Mouse (Mus musculus) ES-E14 (cell line): ENCODE results near the gene Dlk1. TPM values are rescaled to one million over a fixed set of nuclear protein-coding genes. Genes with fewer than 3 reads are reported as not detected.

Experiments used
- DNase-seq: peaks from one replicate; pipeline ENCODE4 v3.0.0-alpha.2; 2013; ENCODE audit warnings: low read depth, low spot score
- H3K27ac ChIP-seq: 2 replicates; pipeline ENCODE4 v1.5.1; 2012; ENCODE audit warnings: low read depth, mild to moderate bottlenecking, low read length, moderate library complexity, mixed read lengths; ENCODE audit not compliant: poor library complexity, insufficient read depth, severe bottlenecking
- H3K36me3 ChIP-seq: 2 replicates; pipeline ENCODE4 v1.6.1; 2012; ENCODE audit warnings: mild to moderate bottlenecking, low read length, moderate library complexity, mixed read lengths; ENCODE audit not compliant: control insufficient read depth, poor library complexity, insufficient read depth, severe bottlenecking
- H3K4me1 ChIP-seq, 2 experiments: fragments of 150-350 bp in 1 of 2; sonication (generic) in 1 of 2; 2 replicates each; pipeline ENCODE4 v1.6.1; 2012; ENCODE audit warnings: low read length in 2 of 2, mild to moderate bottlenecking in 1 of 2, mixed read lengths in 1 of 2; ENCODE audit not compliant: control insufficient read depth in 2 of 2, insufficient read depth in 2 of 2, poor library complexity in 1 of 2
- H3K4me3 ChIP-seq, 2 experiments: fragments of 150-350 bp in 1 of 2; sonication (generic) in 1 of 2; 2 replicates each; pipeline ENCODE4 v1.5.1; 2012; ENCODE audit warnings: low read length in 2 of 2, low read depth in 1 of 2, mild to moderate bottlenecking in 1 of 2, mixed read lengths in 1 of 2; ENCODE audit not compliant: insufficient read depth in 1 of 2, poor library complexity in 1 of 2, severe bottlenecking in 1 of 2
- H3K9ac ChIP-seq: 2 replicates; pipeline ENCODE4 v1.6.1; 2012; ENCODE audit warnings: low read depth, mild to moderate bottlenecking, low read length, mixed read lengths; ENCODE audit not compliant: poor library complexity, insufficient read depth, severe bottlenecking
- H3K9me3 ChIP-seq: fragments of 150-350 bp; sonication (generic); 2 replicates; pipeline ENCODE4 v1.6.1; 2012; ENCODE audit warnings: low read depth, mild to moderate bottlenecking, low read length; ENCODE audit not compliant: control insufficient read depth, insufficient read depth
- CHD2 ChIP-seq: IDR thresholded peaks from 2 replicates; pipeline ENCODE4 v1.6.1; 2014; ENCODE audit warnings: mild to moderate bottlenecking, low read depth, low read length, inconsistent platforms
- HCFC1 ChIP-seq: IDR thresholded peaks from 2 replicates; pipeline ENCODE4 v1.6.1; 2012; ENCODE audit warnings: low read length, inconsistent platforms, borderline replicate concordance; ENCODE audit not compliant: insufficient read depth
- MAFK ChIP-seq: IDR thresholded peaks from 2 replicates; pipeline ENCODE4 v1.6.1; 2014; ENCODE audit warnings: mild to moderate bottlenecking, low read depth, low read length, inconsistent platforms; ENCODE audit not compliant: insufficient read depth
- ZC3H11A ChIP-seq: IDR thresholded peaks from 2 replicates; pipeline ENCODE4 v1.6.1; 2012; ENCODE audit warnings: low read depth, mild to moderate bottlenecking, inconsistent platforms, low read length, borderline replicate concordance
- ZNF384 ChIP-seq: IDR thresholded peaks from 2 replicates; pipeline ENCODE4 v1.6.1; 2012; ENCODE audit warnings: low read depth, low read length, inconsistent platforms
- in situ Hi-C, 2 experiments: fragments of 600-800 bp; cut with MboI; formaldehyde crosslinking; loops; one replicate each; pipeline ENCODE4 v1.15.1; 2025; ENCODE audit warnings: low sequenced_read_pairs in 2 of 2, inconsistent platforms in 1 of 2; ENCODE audit not compliant: unreplicated experiment in 2 of 2
- total RNA-seq: library from RNA; depleted of rRNA; stranded (reverse); fragments of 300-350 nt; gene quantifications from 2 replicates; pipeline ENCODE4 v1.2.3, GENCODE M21; 2012

The Dlk1 gene
- total RNA-seq, 1 experiment, result 13.6 TPM

DNA sequence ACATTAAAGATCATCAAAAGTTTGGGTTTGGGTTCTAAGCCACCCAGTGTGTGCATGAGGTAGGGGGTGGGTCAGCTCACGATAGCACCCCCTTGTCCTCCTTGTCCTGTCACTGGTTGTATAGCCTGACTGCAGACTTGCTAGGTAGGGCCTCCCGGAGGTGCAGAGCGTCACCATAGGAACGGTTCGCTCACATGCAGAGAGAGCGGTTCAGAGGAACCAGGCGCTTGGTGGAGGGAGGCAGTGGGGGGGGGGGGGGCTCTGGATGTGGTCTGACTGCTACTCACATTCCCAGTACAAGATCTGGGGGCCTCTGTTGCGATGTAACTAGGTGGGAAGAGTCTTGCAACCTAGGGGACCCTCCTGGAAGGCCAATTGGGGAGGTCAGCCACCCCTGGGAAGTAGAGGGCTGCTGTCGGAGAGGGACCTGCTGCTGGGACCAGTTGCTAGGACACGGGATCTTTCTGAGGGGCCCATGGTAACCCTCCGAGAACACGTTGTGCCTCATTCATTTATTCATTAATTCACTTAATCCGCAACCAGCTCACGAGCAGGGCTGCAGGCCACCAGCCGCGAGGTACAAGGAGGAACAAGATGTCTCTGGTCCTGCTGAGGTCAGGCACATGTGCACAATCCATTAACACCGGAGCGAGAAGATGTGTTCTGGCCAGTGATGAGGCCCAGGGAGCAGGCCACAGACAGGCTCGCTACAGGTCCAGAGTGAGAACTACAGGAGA is 7.0 kb upstream of the Dlk1 start:
- Histone ChIP-seq H3K9ac (no peak overlapping the region), H3K4me3 (no peak overlapping the region), H3K4me1 (peaks cover 2 to 15% of the 10 kb centered on the region in 2 experiments; a peak in 3 of 4 replicates), H3K9me3 (no peaks in the 10 kb centered on the region), H3K27ac (no peak overlapping the region), H3K36me3 (no peaks in the 10 kb centered on the region)
- in situ Hi-C loops, result no loop called here
- no peak for TF ChIP-seq MAFK
- DNase-seq, result no peak

DNA sequence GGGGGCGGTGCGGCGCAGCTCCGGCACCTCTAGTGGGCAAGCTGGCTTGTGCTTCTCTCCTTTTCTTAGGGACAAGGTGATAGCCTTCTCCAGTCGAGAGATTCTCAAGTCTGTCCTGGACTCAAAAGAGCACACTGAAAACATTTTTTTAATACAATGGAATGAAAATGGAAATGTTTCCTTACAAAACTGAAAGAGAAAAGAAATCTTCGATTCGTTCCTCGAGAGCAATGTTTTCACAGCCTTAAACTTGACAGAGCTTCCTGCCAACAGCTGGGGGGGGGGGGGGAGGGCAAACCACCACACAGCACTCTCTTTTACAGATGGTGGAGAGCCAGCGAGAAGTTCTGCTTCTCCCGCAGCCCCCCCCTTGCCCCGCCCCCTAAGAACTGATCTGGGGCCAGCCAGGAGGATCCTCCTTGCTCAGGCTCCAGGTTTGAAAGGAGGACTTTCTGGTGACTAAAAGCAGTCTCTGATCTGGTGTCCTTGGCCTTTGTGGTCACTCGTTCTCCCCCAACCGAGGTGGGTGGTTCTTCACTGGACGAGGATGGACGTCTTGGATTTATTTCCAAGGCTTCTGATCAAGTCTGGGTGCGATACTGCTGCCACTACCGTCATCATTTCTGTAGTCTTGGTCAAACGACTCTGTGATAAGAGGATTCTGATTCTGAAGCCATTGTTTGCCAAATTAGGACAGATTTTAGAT is 6.2 kb upstream of the Dlk1 start:
- Histone ChIP-seq H3K9me3 (no peaks in the 10 kb centered on the region), H3K9ac (no peak overlapping the region), H3K4me3 (no peak overlapping the region), H3K36me3 (no peaks in the 10 kb centered on the region), H3K4me1 (peaks cover 2 to 15% of the 10 kb centered on the region in 2 experiments; a peak in 3 of 4 replicates), H3K27ac (no peak overlapping the region)
- in situ Hi-C loops, result no loop called here
- no peak for TF ChIP-seq ZNF384
- no peak for DNase-seq

DNA sequence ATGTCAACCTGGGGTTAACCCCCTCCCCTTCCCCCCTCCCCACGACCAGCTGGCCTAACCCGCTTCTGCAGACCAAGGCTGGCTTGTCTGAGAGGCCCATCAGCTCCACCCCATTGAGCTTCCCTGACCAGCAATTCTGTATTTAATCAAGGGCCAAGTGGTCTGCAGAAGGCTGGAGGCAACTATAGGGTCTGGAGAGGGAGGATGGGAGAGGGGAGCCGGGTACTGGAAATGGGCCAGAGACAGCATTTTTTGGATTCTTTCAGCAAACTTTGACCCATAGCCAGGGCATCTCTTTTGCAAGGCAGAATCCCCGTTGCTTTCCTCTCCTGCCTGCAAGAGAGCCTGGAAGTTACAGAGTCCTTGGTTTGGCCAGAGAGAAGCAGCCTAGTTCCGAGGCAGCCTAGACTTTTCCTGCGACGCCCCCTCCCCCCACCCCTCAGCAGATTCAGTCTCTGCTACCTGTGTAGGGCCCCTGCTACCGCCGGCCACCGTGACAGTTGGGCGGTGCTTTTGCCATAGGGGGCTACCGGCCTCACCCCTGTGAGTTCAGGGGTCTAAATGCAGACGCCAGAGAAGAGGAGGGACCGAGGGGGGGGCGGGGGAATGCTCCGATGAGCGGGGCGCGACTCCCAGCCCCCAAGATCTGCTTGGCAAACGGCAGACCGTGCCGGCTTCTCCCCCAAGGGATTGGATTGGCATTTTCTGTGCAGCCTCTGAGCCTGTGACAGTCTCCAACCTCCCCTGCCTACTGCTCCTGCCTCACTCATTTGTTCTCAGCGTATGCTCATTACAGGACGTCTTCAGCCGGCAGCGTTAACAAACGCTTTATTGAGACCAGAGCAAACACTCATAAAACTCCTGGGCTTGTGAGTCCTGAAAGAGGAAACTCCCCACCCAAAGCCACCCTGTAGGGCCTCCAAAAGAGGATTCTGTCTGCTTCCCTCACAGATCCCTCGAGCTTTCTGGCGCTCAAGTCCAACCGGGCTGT is 2.9 kb upstream of the Dlk1 start:
- peaks cover 2 to 17% of the 10 kb centered on the region in 2 experiments; a peak in 3 of 4 replicates for H3K4me1 ChIP-seq
- no peaks in the 10 kb centered on the region for H3K36me3 ChIP-seq
- no peak overlapping the region for H3K9ac ChIP-seq
- TF ChIP-seq ZNF384, result no peak
- no peak for TF ChIP-seq HCFC1
- TF ChIP-seq CHD2, result no peak
- TF ChIP-seq ZC3H11A, result no peak
- TF ChIP-seq MAFK, result no peak
- peak overlapping the region in 1 of 2 experiments; percentile 37; a peak in 2 of 4 replicates for H3K4me3 ChIP-seq
- no peak for DNase-seq
- no peak overlapping the region for H3K27ac ChIP-seq
- no peaks in the 10 kb centered on the region for H3K9me3 ChIP-seq
- in situ Hi-C loops, result no loop called here

DNA sequence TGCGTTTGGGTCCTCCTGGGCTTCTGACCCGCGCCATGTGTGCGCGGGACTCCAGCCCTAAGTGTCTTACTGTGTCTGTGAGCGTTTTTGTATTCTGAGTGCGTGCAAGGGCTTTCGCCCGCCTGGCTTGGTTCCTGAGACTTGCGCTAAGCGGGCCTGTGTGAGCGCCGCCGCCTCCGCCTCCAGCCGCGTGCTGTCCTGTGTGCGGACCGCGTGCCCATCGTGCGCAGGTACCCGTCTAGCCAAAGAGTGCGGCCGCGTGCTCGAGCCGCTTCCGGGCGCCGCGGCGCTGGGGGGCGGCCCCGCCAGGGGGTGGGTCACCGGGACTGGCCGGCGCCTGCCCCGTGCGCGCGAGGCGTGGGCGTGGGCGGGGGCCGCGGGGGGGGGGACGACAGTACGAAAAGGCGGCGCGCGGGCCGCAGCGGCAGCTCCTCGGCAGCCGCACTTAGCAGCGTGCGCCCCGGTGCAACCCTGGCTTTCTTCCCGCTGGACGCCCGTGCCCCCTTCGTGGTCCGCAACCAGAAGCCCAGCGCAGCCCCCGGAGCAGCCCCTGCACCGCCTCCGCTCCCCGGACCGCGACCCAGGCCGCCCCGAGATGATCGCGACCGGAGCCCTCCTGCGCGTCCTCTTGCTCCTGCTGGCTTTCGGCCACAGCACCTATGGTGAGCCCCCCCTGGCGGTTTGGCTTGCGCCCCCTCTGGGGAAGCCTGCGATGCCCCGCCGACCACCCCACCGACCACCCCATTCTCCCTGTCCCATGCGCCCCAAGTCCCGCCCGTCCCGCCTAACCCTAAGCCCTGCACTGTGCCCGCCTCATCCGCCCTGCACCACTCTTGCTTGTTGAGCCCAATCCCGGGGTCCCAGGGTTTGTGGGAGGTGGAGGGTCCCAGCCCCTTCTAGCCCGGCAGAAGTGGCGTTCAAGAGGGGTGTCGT is 708 bp downstream of the Dlk1 start:
- in situ Hi-C loops, result no loop called here
- no peaks in the 10 kb centered on the region for H3K9me3 ChIP-seq
- H3K36me3 ChIP-seq, result no peaks in the 10 kb centered on the region
- peak overlapping the region; percentile 62 for H3K9ac ChIP-seq
- TF ChIP-seq HCFC1 (no peak), CHD2 (no peak), MAFK (no peak), ZC3H11A (no peak), ZNF384 (no peak)
- H3K4me3 ChIP-seq, result peak overlapping the region; percentile 58 to 66
- H3K4me1 ChIP-seq, result peaks cover 2 to 11% of the 10 kb centered on the region in 2 experiments; a peak in 3 of 4 replicates
- H3K27ac ChIP-seq, result no peak overlapping the region
- no peak for DNase-seq
